Mouse (Mus musculus): ENCODE data around the gene Gm10318.

GRCm38 (mm10) chr10:77864762-77865143, 12.1 kb downstream of the Gm10318 start:
- TF ChIP-seq POLR2A (IDR thresholded peaks at IDR 0.05; ENCODE audit: control insufficient read depth, low read depth, low read length) (no peak), CTCF (IDR thresholded peaks at IDR 0.05; ENCODE audit: control insufficient read depth, insufficient read depth, insufficient replicate concordance, low read depth, low read length) (no peak)
